Mouse (Mus musculus): ENCODE results near the gene Gm21822. TPM values are rescaled to one million over a fixed set of nuclear protein-coding genes. Genes with fewer than 3 reads are reported as not detected.
"Not testable (repeated sequence)": the region's sequence is repeated elsewhere in the genome, so short reads cannot be mapped to it uniquely, and the experiment has no call there.

Gene Gm21822
- polyA plus RNA-seq (2015; fragmentation: Nextera tagmentation; extraction: Ambion mirVana), result not detected in 2 replicates

- H3K36me3 ChIP-seq (ENCODE audit: insufficient read depth, low read length); H3K9me3 ChIP-seq (ENCODE audit: low read length); H3K4me2 ChIP-seq (replicated peaks; ENCODE audit: low read depth, low read length); H3K4me1 ChIP-seq (ENCODE audit: insufficient read depth, low read depth, low read length); DNase-seq (ENCODE audit: low spot score); H3K9ac ChIP-seq (replicated peaks; ENCODE audit: low read depth); ATAC-seq; H3K4me3 ChIP-seq (ENCODE audit: low read depth, low read length); H3K27ac ChIP-seq (ENCODE audit: low read length); H3K27me3 ChIP-seq (replicated peaks; ENCODE audit: insufficient read depth, low read length): not testable (repeated sequence)
- WGBS, result no CpG with 5 or more reads among the region's 3 CpGs
Measured at GRCm38 (mm10) chrY:18654182-18654581, at the start of gene Gm21822. Gene Gm21822 (plus strand): TSS chrY:18654482.
